Mouse (Mus musculus) ES-Bruce4 (cell line): Measurements from ENCODE around the gene Ypel3.

Experiments used
- CTCF ChIP-seq: IDR thresholded peaks from one replicate; pipeline ENCODE4 v1.8.1; 2011; ENCODE audit warnings: low read depth, low read length
- EP300 ChIP-seq: IDR thresholded peaks from 2 replicates; pipeline ENCODE4 v1.6.1; 2011; ENCODE audit warnings: low read depth, low read length; ENCODE audit not compliant: insufficient read depth
- POLR2A ChIP-seq: IDR thresholded peaks from one replicate; pipeline ENCODE4 v1.8.1; 2011; ENCODE audit warnings: low read length; ENCODE audit not compliant: insufficient read depth

GRCm38 (mm10) chr7:126786142-126786541 is 9.4 kb downstream of the Ypel3 start:
- TF ChIP-seq CTCF = no peak
- TF ChIP-seq EP300 = no peak
- no peak for TF ChIP-seq POLR2A
